Mouse (Mus musculus) frontal cortex, postnatal 14 days (tissue): ENCODE results near the gene Tepp.

Experiments used
- DNase-seq, 2 experiments: peaks; one replicate each; pipeline ENCODE4 v3.0.0; 2022; ENCODE audit warnings: low spot score in 2 of 2

Gene Tepp

GRCm38 (mm10) chr8:95331156-95331719, 20.9 kb downstream of the Tepp start:
- DNase-seq, result no peak

- DNase-seq, result peak; percentile 89 to 90
These were observed 21.5 kb downstream of the Tepp start, which contains the start of the genes Zfp319 and Usb1 for GRCm38 (mm10) chr8:95331720-95332436. Gene Zfp319, minus strand, starts transcription at chr8:95331950. Gene Usb1, plus strand, starts transcription at chr8:95332284.

- DNase-seq, result no peak
These were observed 22.3 kb downstream of the Tepp start for GRCm38 (mm10) chr8:95332437-95333199.

- DNase-seq, result no peak
These were observed 25.3 kb downstream of the Tepp start for GRCm38 (mm10) chr8:95335706-95336105.

GRCm38 (mm10) chr8:95336363-95336762, 26.0 kb downstream of the Tepp start:
- no peak for DNase-seq

- no peak for DNase-seq
These were observed 31.4 kb downstream of the Tepp start for GRCm38 (mm10) chr8:95341721-95342120.

- no peak for DNase-seq
These were observed 34.3 kb downstream of the Tepp start for GRCm38 (mm10) chr8:95344668-95345067.

GRCm38 (mm10) chr8:95346643-95347545, 36.5 kb downstream of the Tepp start:
- peak; percentile 72 to 87 for DNase-seq

- no peak for DNase-seq
These were observed 38.0 kb downstream of the Tepp start for GRCm38 (mm10) chr8:95348356-95348755.

GRCm38 (mm10) chr8:95348811-95349630, 38.7 kb downstream of the Tepp start:
- peak; percentile 75 to 77 for DNase-seq

- DNase-seq, result no peak
These were observed 41.1 kb downstream of the Tepp start for GRCm38 (mm10) chr8:95351461-95351860.

- peak; percentile 47 to 60 for DNase-seq
These were observed 41.9 kb downstream of the Tepp start, which contains the start of gene Mmp15 for GRCm38 (mm10) chr8:95352151-95352870. Gene Mmp15, plus strand, starts transcription at chr8:95352268.

GRCm38 (mm10) chr8:95352871-95353866, 42.8 kb downstream of the Tepp start:
- DNase-seq, result peak in 1 of 2 experiments; percentile 35

GRCm38 (mm10) chr8:95354606-95355005, 44.2 kb downstream of the Tepp start:
- no peak for DNase-seq

GRCm38 (mm10) chr8:95358550-95359411, 48.4 kb downstream of the Tepp start:
- DNase-seq, result no peak

- DNase-seq, result no peak
These were observed 50.0 kb downstream of the Tepp start for GRCm38 (mm10) chr8:95360181-95361015.

- no peak for DNase-seq
These were observed 50.6 kb downstream of the Tepp start for GRCm38 (mm10) chr8:95361016-95361341.
